Mouse (Mus musculus): ENCODE results near the gene Abhd6. TPM values are rescaled to one million over a fixed set of nuclear protein-coding genes. Genes with fewer than 3 reads are reported as not detected.

Abhd6 gene
- polyA plus RNA-seq (2012; rRNA removed), result 37.4 and 38.9 TPM in 2 replicates

DNA sequence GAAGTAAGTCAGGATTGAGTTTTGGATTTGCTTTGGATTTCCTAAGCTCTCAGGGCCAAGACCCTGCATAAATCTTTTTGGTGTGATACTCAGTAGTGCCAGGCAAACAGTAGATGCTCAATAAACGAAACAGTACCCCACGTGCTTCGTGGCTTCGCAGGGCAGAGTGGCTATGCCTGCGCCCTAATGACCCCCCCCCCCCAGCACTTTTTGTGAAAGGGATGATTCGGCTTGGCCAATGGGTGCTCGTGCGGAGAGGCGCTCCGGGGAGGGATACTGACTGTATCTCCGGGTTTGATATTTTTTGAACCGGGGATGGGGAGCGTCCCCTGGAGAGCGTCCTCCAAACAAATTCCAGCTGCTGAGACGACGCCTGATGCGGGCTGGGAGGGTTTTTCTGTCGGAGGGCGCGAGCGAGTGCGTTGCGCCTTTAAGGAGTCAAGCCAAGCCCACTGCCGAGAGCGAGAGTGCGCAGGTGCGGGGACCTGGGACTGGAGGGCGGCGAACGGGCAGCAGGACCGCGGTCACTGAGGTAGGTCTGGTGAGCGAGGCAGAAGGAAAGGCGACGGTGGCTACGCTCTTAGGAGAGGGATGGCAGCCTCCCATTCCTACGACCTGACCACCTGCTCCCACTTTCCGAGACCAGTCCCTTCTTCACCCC is at the start of gene Abhd6:
Abhd6 (plus strand) TSS at position 471 of the 661 bp plus-strand sequence.
- H3K4me1 ChIP-seq (ENCODE audit: control insufficient read depth, insufficient read depth, low read length), result peaks cover 4% of the 10 kb centered on the region; the same call in 1 of the 2 replicates
- peak within 1 kb of the TSS; percentile 14; the same call in 1 of the 2 replicates for H3K27ac ChIP-seq (ENCODE audit: insufficient read depth, low read depth, low read length)
- 1% methylated on average over 38 of the region's 38 CpGs for WGBS
- H3K27me3 ChIP-seq (replicated peaks; ENCODE audit: control insufficient read depth, insufficient read depth, low read length), result no peaks in the 10 kb centered on the region
- H3K4me3 ChIP-seq (ENCODE audit: insufficient read depth, low read depth, low read length), result peak within 1 kb of the TSS; percentile 75
- TF ChIP-seq CTCF (conservative IDR thresholded peaks at IDR 0.05; ENCODE audit: insufficient read depth, insufficient read length, low read depth, low read length) (no peak), POLR2A (IDR thresholded peaks at IDR 0.05; ENCODE audit: low read depth, low read length) (peak; percentile 68)
- H3K36me3 ChIP-seq (ENCODE audit: control insufficient read depth, insufficient read depth, low read length), result no peaks in the 10 kb centered on the region
- peak; percentile 90 for DNase-seq

DNA sequence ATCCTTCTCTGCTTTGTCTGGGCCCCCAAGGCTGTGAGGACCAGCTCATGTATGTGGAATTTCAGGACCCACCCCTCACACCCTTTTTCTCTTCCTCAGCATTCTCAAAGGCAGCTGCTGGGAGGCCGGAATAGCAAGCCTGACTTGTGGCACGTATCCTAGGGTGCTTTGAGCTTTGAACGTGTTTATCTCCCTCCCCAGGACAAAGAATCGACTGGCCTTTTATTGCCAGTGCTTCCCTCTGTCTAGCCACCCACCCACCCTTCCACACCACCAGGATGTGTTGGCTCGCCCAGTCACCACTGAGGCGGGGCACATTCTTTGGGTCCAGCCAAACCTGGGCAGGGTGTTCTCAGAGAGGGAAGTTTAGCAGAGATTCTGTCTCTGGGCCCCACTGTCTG is 48.6 kb upstream of the Abhd6 start:
- H3K27ac ChIP-seq (ENCODE audit: insufficient read depth, low read depth, low read length), result no peak overlapping the region
- 55% methylated on average over 6 of the region's 6 CpGs for WGBS
- H3K4me3 ChIP-seq (ENCODE audit: insufficient read depth, low read depth, low read length), result no peak overlapping the region
- no peaks in the 10 kb centered on the region for H3K27me3 ChIP-seq (replicated peaks; ENCODE audit: control insufficient read depth, insufficient read depth, low read length)
- H3K4me1 ChIP-seq (ENCODE audit: control insufficient read depth, insufficient read depth, low read length), result no peaks in the 10 kb centered on the region
- no peak for DNase-seq
- H3K36me3 ChIP-seq (ENCODE audit: control insufficient read depth, insufficient read depth, low read length), result no peaks in the 10 kb centered on the region; the same call in none of the 2 replicates
- TF ChIP-seq CTCF (conservative IDR thresholded peaks at IDR 0.05; ENCODE audit: insufficient read depth, insufficient read length, low read depth, low read length) (no peak), POLR2A (IDR thresholded peaks at IDR 0.05; ENCODE audit: low read depth, low read length) (no peak)

- TF ChIP-seq CTCF (conservative IDR thresholded peaks at IDR 0.05; ENCODE audit: insufficient read depth, insufficient read length, low read depth, low read length), result no peak
- TF ChIP-seq POLR2A (IDR thresholded peaks at IDR 0.05; ENCODE audit: low read depth, low read length), result no peak
- Histone ChIP-seq H3K4me3 (ENCODE audit: insufficient read depth, low read depth, low read length) (no peak overlapping the region), H3K36me3 (ENCODE audit: control insufficient read depth, insufficient read depth, low read length) (no peaks in the 10 kb centered on the region), H3K27me3 (replicated peaks; ENCODE audit: control insufficient read depth, insufficient read depth, low read length) (no peaks in the 10 kb centered on the region), H3K4me1 (ENCODE audit: control insufficient read depth, insufficient read depth, low read length) (no peaks in the 10 kb centered on the region), H3K27ac (ENCODE audit: insufficient read depth, low read depth, low read length) (no peak overlapping the region)
- 72% methylated on average over 10 of the region's 10 CpGs for WGBS
- no peak for DNase-seq
These were observed 46.3 kb upstream of the Abhd6 start for GRCm38 (mm10) chr14:7956427-7956826.

DNA sequence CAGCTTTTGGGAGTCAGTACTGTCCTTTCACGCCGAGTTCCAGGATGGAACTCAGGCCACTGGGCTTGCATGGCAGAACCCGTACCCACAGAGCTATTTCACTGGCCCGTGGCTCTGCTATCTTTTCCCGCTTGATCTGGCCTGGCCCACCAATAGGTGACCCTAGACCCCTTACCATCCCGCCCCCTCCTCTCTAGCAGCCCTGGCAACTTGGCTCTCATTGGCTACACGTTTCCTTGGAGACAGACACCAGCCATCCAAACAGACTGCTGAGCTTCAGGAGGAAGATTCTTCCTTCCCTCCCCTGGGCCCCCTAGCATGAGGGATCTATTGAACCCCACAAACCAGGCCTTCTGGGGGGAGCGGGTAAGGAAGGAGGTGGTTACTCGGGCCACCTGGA is 45.7 kb upstream of the Abhd6 start, which contains the start of gene Gm45521:
Gm45521 (plus strand) TSS at position 240 of the 400 bp plus-strand sequence.
- H3K36me3 ChIP-seq (ENCODE audit: control insufficient read depth, insufficient read depth, low read length), result no peaks in the 10 kb centered on the region
- WGBS, result 76% methylated on average over 9 of the region's 9 CpGs
- H3K27me3 ChIP-seq (replicated peaks; ENCODE audit: control insufficient read depth, insufficient read depth, low read length), result no peaks in the 10 kb centered on the region
- H3K4me3 ChIP-seq (ENCODE audit: insufficient read depth, low read depth, low read length), result no peak within 1 kb of the TSS
- DNase-seq, result no peak
- H3K27ac ChIP-seq (ENCODE audit: insufficient read depth, low read depth, low read length), result no peak within 1 kb of the TSS
- no peak for TF ChIP-seq CTCF (conservative IDR thresholded peaks at IDR 0.05; ENCODE audit: insufficient read depth, insufficient read length, low read depth, low read length)
- TF ChIP-seq POLR2A (IDR thresholded peaks at IDR 0.05; ENCODE audit: low read depth, low read length), result no peak
- H3K4me1 ChIP-seq (ENCODE audit: control insufficient read depth, insufficient read depth, low read length), result no peaks in the 10 kb centered on the region

- no peak for DNase-seq
- Histone ChIP-seq H3K4me3 (ENCODE audit: insufficient read depth, low read depth, low read length) (no peak overlapping the region), H3K27me3 (replicated peaks; ENCODE audit: control insufficient read depth, insufficient read depth, low read length) (no peaks in the 10 kb centered on the region), H3K27ac (ENCODE audit: insufficient read depth, low read depth, low read length) (no peak overlapping the region), H3K36me3 (ENCODE audit: control insufficient read depth, insufficient read depth, low read length) (no peaks in the 10 kb centered on the region), H3K4me1 (ENCODE audit: control insufficient read depth, insufficient read depth, low read length) (no peaks in the 10 kb centered on the region)
- peak; percentile 46; the same call in 1 of the 2 replicates for TF ChIP-seq CTCF (conservative IDR thresholded peaks at IDR 0.05; ENCODE audit: insufficient read depth, insufficient read length, low read depth, low read length)
- no peak for TF ChIP-seq POLR2A (IDR thresholded peaks at IDR 0.05; ENCODE audit: low read depth, low read length)
- 68% methylated on average over 11 of the region's 11 CpGs for WGBS
These were observed 42.1 kb upstream of the Abhd6 start for GRCm38 (mm10) chr14:7960616-7961015.

GRCm38 (mm10) chr14:7961714-7962113 is 41.0 kb upstream of the Abhd6 start:
- H3K4me1 ChIP-seq (ENCODE audit: control insufficient read depth, insufficient read depth, low read length), result no peaks in the 10 kb centered on the region
- no peak overlapping the region for H3K4me3 ChIP-seq (ENCODE audit: insufficient read depth, low read depth, low read length)
- no peaks in the 10 kb centered on the region for H3K36me3 ChIP-seq (ENCODE audit: control insufficient read depth, insufficient read depth, low read length)
- no peak for TF ChIP-seq POLR2A (IDR thresholded peaks at IDR 0.05; ENCODE audit: low read depth, low read length)
- TF ChIP-seq CTCF (conservative IDR thresholded peaks at IDR 0.05; ENCODE audit: insufficient read depth, insufficient read length, low read depth, low read length), result no peak
- no peaks in the 10 kb centered on the region for H3K27me3 ChIP-seq (replicated peaks; ENCODE audit: control insufficient read depth, insufficient read depth, low read length)
- no peak for DNase-seq
- WGBS, result 60% methylated on average over 5 of the region's 5 CpGs
- no peak overlapping the region for H3K27ac ChIP-seq (ENCODE audit: insufficient read depth, low read depth, low read length)

DNA sequence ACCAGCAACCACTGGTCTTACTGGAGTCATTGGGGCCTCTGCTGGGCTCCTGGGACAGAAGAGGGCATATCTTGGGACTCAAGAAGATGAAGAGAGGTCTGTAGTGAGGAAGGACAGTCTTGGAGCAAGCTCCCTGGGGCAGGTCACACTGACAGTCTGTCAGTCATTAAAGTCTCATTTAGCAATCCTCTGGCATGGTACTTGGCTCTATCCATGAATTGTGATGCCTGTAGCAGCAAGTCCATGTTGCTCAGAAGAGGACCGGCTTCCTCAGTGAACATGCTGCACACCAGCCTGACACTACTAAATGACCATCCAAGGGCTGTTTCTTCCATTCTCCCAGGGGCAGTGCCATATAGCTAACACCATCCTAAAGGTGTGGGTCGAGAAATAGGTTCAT is 40.1 kb upstream of the Abhd6 start:
- TF ChIP-seq CTCF (conservative IDR thresholded peaks at IDR 0.05; ENCODE audit: insufficient read depth, insufficient read length, low read depth, low read length), result no peak
- TF ChIP-seq POLR2A (IDR thresholded peaks at IDR 0.05; ENCODE audit: low read depth, low read length), result no peak
- no peak for DNase-seq
- Histone ChIP-seq H3K4me3 (ENCODE audit: insufficient read depth, low read depth, low read length) (no peak overlapping the region), H3K36me3 (ENCODE audit: control insufficient read depth, insufficient read depth, low read length) (no peaks in the 10 kb centered on the region), H3K27me3 (replicated peaks; ENCODE audit: control insufficient read depth, insufficient read depth, low read length) (no peaks in the 10 kb centered on the region), H3K27ac (ENCODE audit: insufficient read depth, low read depth, low read length) (no peak overlapping the region), H3K4me1 (ENCODE audit: control insufficient read depth, insufficient read depth, low read length) (no peaks in the 10 kb centered on the region)
- WGBS, result 90% methylated on average over 2 of the region's 2 CpGs

All from kidney, adult 2 months (tissue).